23 mouse cellular contexts compared by ENCODE assay signal in genomic region chr1:52140534-52140933, GRCm38 (mm10).
"Had no signal": no experiment of that assay in that cellular context is flagged by ENCODE, and none has a peak within 500 bp of the region (broad histone marks: within the 10 kb centered on the region; RNA-seq: fewer than 3 reads in every experiment).

No protein-coding gene starts in this region.

- ATAC-seq: hindbrain, postnatal 0 days; intestine, embryonic 16.5 days had no signal

- H3K36me3 ChIP-seq: hindbrain, embryonic 13.5 days had no signal

- DNase-seq: gastrocnemius, postnatal 14 days; gastrocnemius, postnatal 36 days; heart, postnatal 14 days; heart, postnatal 36 days; kidney, adult 18-20 months; kidney, adult 8-10 months; kidney, postnatal 10 days; kidney, postnatal 25 days; kidney, postnatal 4 days; liver; liver, embryonic 13.5 days had no signal

- H3K27me3 ChIP-seq: heart, embryonic 12.5 days; heart, embryonic 15.5 days; hindbrain, embryonic 13.5 days; hindbrain, embryonic 15.5 days; liver, embryonic 13.5 days; liver, embryonic 15.5 days had no signal

- H3K4me3 ChIP-seq: heart, embryonic 10.5 days; heart, embryonic 12.5 days; heart, embryonic 15.5 days; hindbrain, embryonic 13.5 days; hindbrain, embryonic 15.5 days; layer of hippocampus, adult 2 months; left cerebral cortex, adult 2 months; limb, embryonic 10.5 days; limb, embryonic 12.5 days; liver, embryonic 13.5 days; liver, embryonic 15.5 days had no signal

- H3K27ac ChIP-seq: heart, embryonic 15.5 days; hindbrain, embryonic 13.5 days; hindbrain, embryonic 15.5 days; hindbrain, postnatal 0 days; layer of hippocampus, adult 2 months; left cerebral cortex, adult 2 months; limb, embryonic 10.5 days; limb, embryonic 12.5 days; liver, embryonic 13.5 days; liver, embryonic 15.5 days had no signal

- H3K4me1 ChIP-seq: hindbrain, embryonic 15.5 days; liver, embryonic 13.5 days; liver, embryonic 15.5 days had no signal

- H3K9me3 ChIP-seq: heart, embryonic 10.5 days; heart, embryonic 12.5 days; heart, embryonic 15.5 days; hindbrain, embryonic 13.5 days; hindbrain, embryonic 15.5 days; limb, embryonic 10.5 days; limb, embryonic 12.5 days; liver, embryonic 13.5 days; liver, embryonic 15.5 days had no signal
